ENCODE assay signal across 8 mouse cellular contexts in the genomic region with DNA sequence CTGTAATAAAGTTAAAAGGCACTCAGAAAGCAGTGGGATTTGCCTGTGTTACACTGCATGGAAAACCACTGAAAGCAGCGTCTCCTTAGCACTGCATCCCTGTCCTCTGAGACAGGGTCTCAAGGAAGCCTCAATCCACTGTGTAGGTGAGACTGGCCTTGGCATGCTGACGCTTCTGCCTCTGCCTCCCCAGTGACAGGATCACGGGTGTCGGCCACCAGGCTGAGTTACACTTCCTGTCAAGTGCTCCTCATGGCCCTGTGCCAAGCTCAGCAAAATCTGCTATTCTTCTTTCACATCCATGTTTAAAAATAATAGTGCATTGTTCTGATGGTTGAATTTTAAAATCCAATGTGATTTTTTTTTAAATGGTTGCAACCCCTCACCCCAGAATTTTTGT. TPM values are rescaled to one million over a fixed set of nuclear protein-coding genes. Genes with fewer than 3 reads are reported as not detected.
A peak's percentile ranks its signal among the peaks of the same experiment; 100 is the strongest.
DNase-seq lines count a peak whose midpoint lies in the region; ATAC-seq and TF ChIP-seq lines count a peak whose summit lies in the region.

No protein-coding gene starts in this region.

- H3K4me2 ChIP-seq in forebrain, embryonic 15.5 days (replicated peaks) = no peak overlapping the region
- H3K4me2 ChIP-seq in stomach, embryonic 14.5 days (replicated peaks; ENCODE audit: low read depth, low read length) = no peak overlapping the region
- no peak overlapping the region for H3K4me2 ChIP-seq in stomach, postnatal 0 days (replicated peaks; ENCODE audit: low read depth)
- H3K4me2 ChIP-seq in intestine, postnatal 0 days (replicated peaks; ENCODE audit: low read depth) = no peak overlapping the region

- H3K9ac ChIP-seq in forebrain, embryonic 15.5 days (replicated peaks) = no peak overlapping the region
- H3K9ac ChIP-seq in stomach, embryonic 14.5 days (replicated peaks; ENCODE audit: low read depth, low read length) = no peak overlapping the region
- no peak overlapping the region for H3K9ac ChIP-seq in stomach, postnatal 0 days (ENCODE audit: low read length)
- no peak overlapping the region for H3K9ac ChIP-seq in intestine, postnatal 0 days (ENCODE audit: low read depth, low read length)

- peak; percentile 56; the same call in 1 of the 2 replicates for ATAC-seq in forebrain, embryonic 15.5 days (replicated peaks)
- ATAC-seq in stomach, embryonic 14.5 days (ENCODE audit: insufficient number of reproducible peaks, insufficient read depth, low FRiP score, low read depth) = no peak
- no peak for ATAC-seq in stomach, postnatal 0 days (ENCODE audit: low FRiP score, low TSS enrichment)
- ATAC-seq in intestine, postnatal 0 days = no peak

- H3K9me3 ChIP-seq in forebrain, embryonic 15.5 days = no peaks in the 10 kb centered on the region
- no peaks in the 10 kb centered on the region for H3K9me3 ChIP-seq in forebrain, embryonic 10.5 days
- no peaks in the 10 kb centered on the region for H3K9me3 ChIP-seq in stomach, embryonic 14.5 days (ENCODE audit: control insufficient read depth, low read depth, low read length)
- no peaks in the 10 kb centered on the region for H3K9me3 ChIP-seq in stomach, postnatal 0 days (ENCODE audit: control insufficient read depth, low read length)
- H3K9me3 ChIP-seq in intestine, postnatal 0 days (ENCODE audit: control insufficient read depth) = no peaks in the 10 kb centered on the region

- WGBS in forebrain, embryonic 15.5 days = 53% methylated on average over 4 of the region's 4 CpGs
- WGBS in forebrain, embryonic 10.5 days = 79% methylated on average over 4 of the region's 4 CpGs
- WGBS in stomach, embryonic 14.5 days = 55% methylated on average over 4 of the region's 4 CpGs
- 28% methylated on average over 4 of the region's 4 CpGs for WGBS in stomach, postnatal 0 days
- WGBS in intestine, postnatal 0 days = 34% methylated on average over 4 of the region's 4 CpGs

- H3K4me3 ChIP-seq in forebrain, embryonic 15.5 days = no peak overlapping the region
- H3K4me3 ChIP-seq in forebrain, embryonic 10.5 days = no peak overlapping the region
- H3K4me3 ChIP-seq in stomach, embryonic 14.5 days (ENCODE audit: low read depth, low read length) = no peak overlapping the region
- no peak overlapping the region for H3K4me3 ChIP-seq in stomach, postnatal 0 days (ENCODE audit: low read depth, low read length)
- no peak overlapping the region for H3K4me3 ChIP-seq in intestine, postnatal 0 days (ENCODE audit: low read depth, low read length)

- TF ChIP-seq EP300 in stomach, postnatal 0 days (optimal IDR thresholded peaks at IDR 0.05) = no peak

- no peak for DNase-seq in forebrain, embryonic 10.5 days (ENCODE audit: extremely low spot score, low spot score)
- no peak for DNase-seq in stomach, postnatal 0 days (ENCODE audit: low spot score)
- DNase-seq in gastrocnemius, postnatal 10 days = peak; percentile 67
- DNase-seq in kidney, postnatal 25 days = peak; percentile 87 to 89
- DNase-seq in right cerebral cortex, postnatal 25 days = peak; percentile 17

- H3K36me3 ChIP-seq in forebrain, embryonic 15.5 days = peaks cover 46% of the 10 kb centered on the region
- peaks cover 95% of the 10 kb centered on the region for H3K36me3 ChIP-seq in forebrain, embryonic 10.5 days (replicated peaks)
- peaks cover 56% of the 10 kb centered on the region for H3K36me3 ChIP-seq in stomach, embryonic 14.5 days (ENCODE audit: control insufficient read depth, insufficient read depth, low read length)
- peaks cover 13% of the 10 kb centered on the region for H3K36me3 ChIP-seq in stomach, postnatal 0 days (ENCODE audit: control insufficient read depth, insufficient read depth, low read length)
- peaks cover 74% of the 10 kb centered on the region for H3K36me3 ChIP-seq in intestine, postnatal 0 days (ENCODE audit: control insufficient read depth, insufficient read depth)

- H3K27me3 ChIP-seq in forebrain, embryonic 15.5 days = no peaks in the 10 kb centered on the region
- H3K27me3 ChIP-seq in forebrain, embryonic 10.5 days (ENCODE audit: poor library complexity, severe bottlenecking) = no peaks in the 10 kb centered on the region
- no peaks in the 10 kb centered on the region for H3K27me3 ChIP-seq in stomach, embryonic 14.5 days (ENCODE audit: control insufficient read depth, insufficient read depth, low read length)
- H3K27me3 ChIP-seq in stomach, postnatal 0 days (ENCODE audit: control insufficient read depth, insufficient read depth, low read length) = no peaks in the 10 kb centered on the region
- no peaks in the 10 kb centered on the region for H3K27me3 ChIP-seq in intestine, postnatal 0 days (replicated peaks; ENCODE audit: control insufficient read depth, insufficient read depth, low read length)

- H3K27ac ChIP-seq in forebrain, embryonic 15.5 days (replicated peaks) = 0 out of 2 replicates have a peak overlapping the region, but pooled peaks have one; percentile 2
- H3K27ac ChIP-seq in forebrain, embryonic 10.5 days = no peak overlapping the region
- 0 out of 2 replicates have a peak overlapping the region, but pooled peaks have one; percentile 11 for H3K27ac ChIP-seq in stomach, embryonic 14.5 days (ENCODE audit: low read length)
- no peak overlapping the region for H3K27ac ChIP-seq in stomach, postnatal 0 days (replicated peaks)
- no peak overlapping the region for H3K27ac ChIP-seq in intestine, postnatal 0 days (ENCODE audit: low read depth, low read length)

- TF ChIP-seq CTCF in stomach, postnatal 0 days (IDR thresholded peaks at IDR 0.05; ENCODE audit: low read depth) = no peak
- TF ChIP-seq CTCF in intestine, postnatal 0 days (IDR thresholded peaks at IDR 0.05; ENCODE audit: low read depth) = no peak

- peaks cover 24% of the 10 kb centered on the region for H3K4me1 ChIP-seq in forebrain, embryonic 15.5 days
- H3K4me1 ChIP-seq in forebrain, embryonic 10.5 days = no peaks in the 10 kb centered on the region
- 0 out of 2 replicates have a peak, but pooled peaks cover 3% of the 10 kb centered on the region for H3K4me1 ChIP-seq in stomach, embryonic 14.5 days (ENCODE audit: control insufficient read depth, insufficient read depth, low read length)
- H3K4me1 ChIP-seq in stomach, postnatal 0 days (replicated peaks; ENCODE audit: control insufficient read depth, insufficient read depth) = no peaks in the 10 kb centered on the region
- no peaks in the 10 kb centered on the region for H3K4me1 ChIP-seq in intestine, postnatal 0 days (replicated peaks; ENCODE audit: control insufficient read depth, insufficient read depth, low read length)

RNA-seq across cellular contexts. Expression of gene Cep95, which starts 31.9 kb away (rescaled TPM):
- polyA plus RNA-seq in forebrain, embryonic 15.5 days (2015; fragmentation: Nextera tagmentation; extraction: Ambion mirVana) = 20.5 and 21.2 TPM in 2 replicates
- 18.7 and 20.0 TPM in 2 replicates for polyA plus RNA-seq in forebrain, embryonic 10.5 days (2016; fragmentation: Nextera tagmentation; extraction: Ambion mirVana)
- polyA plus RNA-seq in stomach, embryonic 14.5 days (2014; fragmentation: Nextera tagmentation; extraction: Ambion mirVana) = 22.0 and 22.7 TPM in 2 replicates
- 4.9 and 5.7 TPM in 2 replicates for polyA plus RNA-seq in stomach, postnatal 0 days (2015; fragmentation: Nextera tagmentation; extraction: Ambion mirVana)
- 1 to 10 TPM; 5.5 to 8.7 TPM for total RNA-seq in gastrocnemius, postnatal 10 days (2021)
- 5.3 and 5.5 TPM in 2 replicates for polyA plus RNA-seq in intestine, postnatal 0 days (2015; fragmentation: Nextera tagmentation; extraction: Ambion mirVana)

RNA-seq across cellular contexts. Expression of gene Ddx5, which starts 32.0 kb away (rescaled TPM):
- 512 and 520 TPM in 2 replicates for polyA plus RNA-seq in forebrain, embryonic 15.5 days (2015; fragmentation: Nextera tagmentation; extraction: Ambion mirVana)
- 311 and 330 TPM in 2 replicates for polyA plus RNA-seq in forebrain, embryonic 10.5 days (2016; fragmentation: Nextera tagmentation; extraction: Ambion mirVana)
- polyA plus RNA-seq in stomach, embryonic 14.5 days (2014; fragmentation: Nextera tagmentation; extraction: Ambion mirVana) = 396 and 414 TPM in 2 replicates
- 175 and 178 TPM in 2 replicates for polyA plus RNA-seq in stomach, postnatal 0 days (2015; fragmentation: Nextera tagmentation; extraction: Ambion mirVana)
- 100 to 1,000 TPM; 281 to 345 TPM for total RNA-seq in gastrocnemius, postnatal 10 days (2021)
- 163 and 183 TPM in 2 replicates for polyA plus RNA-seq in intestine, postnatal 0 days (2015; fragmentation: Nextera tagmentation; extraction: Ambion mirVana)

RNA-seq across cellular contexts. Expression of gene Polg2, which starts 41.6 kb away (rescaled TPM):
- polyA plus RNA-seq in forebrain, embryonic 15.5 days (2015; fragmentation: Nextera tagmentation; extraction: Ambion mirVana) = 9.9 and 11.0 TPM in 2 replicates
- 10.1 and 10.9 TPM in 2 replicates for polyA plus RNA-seq in forebrain, embryonic 10.5 days (2016; fragmentation: Nextera tagmentation; extraction: Ambion mirVana)
- polyA plus RNA-seq in stomach, embryonic 14.5 days (2014; fragmentation: Nextera tagmentation; extraction: Ambion mirVana) = 10.1 and 11.8 TPM in 2 replicates
- 8.9 and 10.3 TPM in 2 replicates for polyA plus RNA-seq in stomach, postnatal 0 days (2015; fragmentation: Nextera tagmentation; extraction: Ambion mirVana)
- 1 to 10 TPM; 4.9 to 5.2 TPM for total RNA-seq in gastrocnemius, postnatal 10 days (2021)
- polyA plus RNA-seq in intestine, postnatal 0 days (2015; fragmentation: Nextera tagmentation; extraction: Ambion mirVana) = 12.9 and 13.3 TPM in 2 replicates

Comparison
In these comparisons a context has a peak if more than half of its experiments do, and no peak if none do; other contexts are left out.
1. H3K27ac ChIP-seq: peak in forebrain, embryonic 15.5 days (single experiment) and stomach, embryonic 14.5 days (single experiment); none in forebrain, embryonic 10.5 days (single experiment), stomach, postnatal 0 days (single experiment) and intestine, postnatal 0 days (single experiment).
2. DNase-seq: peak in gastrocnemius, postnatal 10 days (single experiment), kidney, postnatal 25 days (2 of 2) and right cerebral cortex, postnatal 25 days (single experiment); none in forebrain, embryonic 10.5 days (single experiment) and stomach, postnatal 0 days (single experiment).